Mouse (Mus musculus): ENCODE measurements around the gene Ccr9. TPM values are rescaled to one million over a fixed set of nuclear protein-coding genes. Genes with fewer than 3 reads are reported as not detected.
"Not testable (repeated sequence)": the region's sequence is repeated elsewhere in the genome, so short reads cannot be mapped to it uniquely, and the experiment has no call there.

Ccr9 gene
- polyA plus RNA-seq, 1 experiment: 608 TPM

DNA sequence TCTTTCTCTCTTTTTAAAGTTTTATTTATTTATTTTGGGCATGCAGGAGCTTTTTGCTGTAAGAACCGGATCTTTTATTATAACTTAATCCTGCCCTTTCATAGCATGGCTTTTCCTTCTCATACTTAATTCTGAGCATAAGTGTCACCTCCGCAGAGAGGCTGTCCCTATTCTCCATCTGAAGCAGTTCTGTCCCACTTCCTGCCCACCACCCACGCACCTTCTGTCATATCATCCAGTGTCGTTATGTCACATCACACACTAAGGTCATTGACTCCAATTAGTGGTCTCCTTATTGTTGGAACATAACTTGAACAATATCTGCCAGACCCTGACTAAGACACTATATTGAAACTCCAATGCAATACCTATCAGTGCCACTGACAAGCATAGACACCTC lies 80.4 kb downstream of the Ccr9 start:
- Histone ChIP-seq H3K4me3 (ENCODE audit: control insufficient read depth, insufficient read depth, low read length) (no peak overlapping the region), H3K27ac (ENCODE audit: control insufficient read depth, insufficient read depth, low read length) (peak overlapping the region; percentile 75), H3K36me3 (ENCODE audit: control insufficient read depth, insufficient read depth, low read length) (no peaks in the 10 kb centered on the region), H3K27me3 (ENCODE audit: control insufficient read depth, insufficient read depth, low read length) (no peaks in the 10 kb centered on the region), H3K4me1 (replicated peaks; ENCODE audit: control insufficient read depth, insufficient read depth, low read length) (peaks cover 24% of the 10 kb centered on the region)
- 32% methylated on average over 4 of the region's 4 CpGs for WGBS
- DNase-seq: peak; percentile 67
- no peak for TF ChIP-seq CTCF (IDR thresholded peaks at IDR 0.05; ENCODE audit: borderline replicate concordance, control insufficient read depth, extremely low read depth, insufficient read depth, low read length, poor library complexity)
- TF ChIP-seq POLR2A (IDR thresholded peaks at IDR 0.05; ENCODE audit: control insufficient read depth, extremely low read depth, insufficient read depth, low read length, poor library complexity): no peak

GRCm38 (mm10) chr9:123760806-123761205 lies 82.6 kb downstream of the Ccr9 start:
- TF ChIP-seq CTCF (IDR thresholded peaks at IDR 0.05; ENCODE audit: borderline replicate concordance, control insufficient read depth, extremely low read depth, insufficient read depth, low read length, poor library complexity) (no peak), POLR2A (IDR thresholded peaks at IDR 0.05; ENCODE audit: control insufficient read depth, extremely low read depth, insufficient read depth, low read length, poor library complexity) (no peak)
- H3K27ac ChIP-seq (ENCODE audit: control insufficient read depth, insufficient read depth, low read length): peak overlapping the region; percentile 21; the same call in 1 of the 2 replicates
- H3K27me3 ChIP-seq (ENCODE audit: control insufficient read depth, insufficient read depth, low read length): no peaks in the 10 kb centered on the region
- WGBS: 22% methylated on average over 3 of the region's 3 CpGs
- no peak for DNase-seq
- H3K4me3 ChIP-seq (ENCODE audit: control insufficient read depth, insufficient read depth, low read length): no peak overlapping the region
- H3K36me3 ChIP-seq (ENCODE audit: control insufficient read depth, insufficient read depth, low read length): no peaks in the 10 kb centered on the region
- H3K4me1 ChIP-seq (replicated peaks; ENCODE audit: control insufficient read depth, insufficient read depth, low read length): peaks cover 28% of the 10 kb centered on the region

GRCm38 (mm10) chr9:123762886-123763285 lies 84.6 kb downstream of the Ccr9 start:
- TF ChIP-seq POLR2A (IDR thresholded peaks at IDR 0.05; ENCODE audit: control insufficient read depth, extremely low read depth, insufficient read depth, low read length, poor library complexity): no peak
- TF ChIP-seq CTCF (IDR thresholded peaks at IDR 0.05; ENCODE audit: borderline replicate concordance, control insufficient read depth, extremely low read depth, insufficient read depth, low read length, poor library complexity): no peak
- Histone ChIP-seq H3K27ac (ENCODE audit: control insufficient read depth, insufficient read depth, low read length) (peak overlapping the region; percentile 85), H3K4me3 (ENCODE audit: control insufficient read depth, insufficient read depth, low read length) (no peak overlapping the region), H3K27me3 (ENCODE audit: control insufficient read depth, insufficient read depth, low read length) (no peaks in the 10 kb centered on the region), H3K36me3 (ENCODE audit: control insufficient read depth, insufficient read depth, low read length) (no peaks in the 10 kb centered on the region), H3K4me1 (replicated peaks; ENCODE audit: control insufficient read depth, insufficient read depth, low read length) (peaks cover 29% of the 10 kb centered on the region)
- whole genome bisulfite sequencing: 9% methylated on average over 4 of the region's 4 CpGs
- no peak for DNase-seq

DNA sequence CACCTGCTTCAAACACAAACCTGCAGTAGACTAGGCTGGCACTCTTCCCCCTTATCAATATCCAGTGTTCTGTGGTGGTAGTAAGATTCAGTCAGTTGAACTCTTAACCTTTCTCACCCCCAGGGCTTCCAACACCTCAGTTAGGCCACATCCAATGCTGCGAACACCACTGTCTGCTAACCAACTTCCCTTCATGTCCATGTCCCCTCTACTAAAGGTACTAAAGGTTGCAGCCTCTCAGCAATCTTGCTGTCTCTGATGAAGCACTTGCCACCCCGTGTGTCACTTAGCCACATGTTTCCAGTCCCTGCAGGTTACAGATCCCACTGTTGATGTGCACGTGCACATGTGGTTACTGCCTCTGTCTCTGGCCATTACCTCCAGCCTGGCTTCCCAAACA lies 85.5 kb downstream of the Ccr9 start:
- peak overlapping the region; percentile 37 for H3K27ac ChIP-seq (ENCODE audit: control insufficient read depth, insufficient read depth, low read length)
- WGBS: 16% methylated on average over 3 of the region's 3 CpGs
- H3K36me3 ChIP-seq (ENCODE audit: control insufficient read depth, insufficient read depth, low read length): no peaks in the 10 kb centered on the region
- DNase-seq: no peak
- TF ChIP-seq CTCF (IDR thresholded peaks at IDR 0.05; ENCODE audit: borderline replicate concordance, control insufficient read depth, extremely low read depth, insufficient read depth, low read length, poor library complexity): no peak
- no peak for TF ChIP-seq POLR2A (IDR thresholded peaks at IDR 0.05; ENCODE audit: control insufficient read depth, extremely low read depth, insufficient read depth, low read length, poor library complexity)
- H3K4me1 ChIP-seq (replicated peaks; ENCODE audit: control insufficient read depth, insufficient read depth, low read length): peaks cover 29% of the 10 kb centered on the region
- H3K27me3 ChIP-seq (ENCODE audit: control insufficient read depth, insufficient read depth, low read length): no peaks in the 10 kb centered on the region
- no peak overlapping the region for H3K4me3 ChIP-seq (ENCODE audit: control insufficient read depth, insufficient read depth, low read length)

- H3K4me1 ChIP-seq (replicated peaks; ENCODE audit: control insufficient read depth, insufficient read depth, low read length): peaks cover 24% of the 10 kb centered on the region
- H3K27me3 ChIP-seq (ENCODE audit: control insufficient read depth, insufficient read depth, low read length): no peaks in the 10 kb centered on the region
- peak; percentile 74; the same call in 1 of the 2 replicates for TF ChIP-seq POLR2A (IDR thresholded peaks at IDR 0.05; ENCODE audit: control insufficient read depth, extremely low read depth, insufficient read depth, low read length, poor library complexity)
- TF ChIP-seq CTCF (IDR thresholded peaks at IDR 0.05; ENCODE audit: borderline replicate concordance, control insufficient read depth, extremely low read depth, insufficient read depth, low read length, poor library complexity): no peak
- DNase-seq: peak; percentile 74
- peak overlapping the region; percentile 63 for H3K4me3 ChIP-seq (ENCODE audit: control insufficient read depth, insufficient read depth, low read length)
- 7% methylated on average over 3 of the region's 3 CpGs for WGBS
- peak overlapping the region; percentile 90 for H3K27ac ChIP-seq (ENCODE audit: control insufficient read depth, insufficient read depth, low read length)
- H3K36me3 ChIP-seq (ENCODE audit: control insufficient read depth, insufficient read depth, low read length): peaks cover 10% of the 10 kb centered on the region
Observed at GRCm38 (mm10) chr9:123766996-123767395, 88.8 kb downstream of the Ccr9 start.

GRCm38 (mm10) chr9:123768443-123768842 lies 90.2 kb downstream of the Ccr9 start:
- Histone ChIP-seq H3K27me3 (ENCODE audit: control insufficient read depth, insufficient read depth, low read length) (no peaks in the 10 kb centered on the region), H3K4me1 (replicated peaks; ENCODE audit: control insufficient read depth, insufficient read depth, low read length) (peaks cover 24% of the 10 kb centered on the region), H3K36me3 (ENCODE audit: control insufficient read depth, insufficient read depth, low read length) (peaks cover 20% of the 10 kb centered on the region), H3K27ac (ENCODE audit: control insufficient read depth, insufficient read depth, low read length) (peak overlapping the region; percentile 17; the same call in 1 of the 2 replicates), H3K4me3 (ENCODE audit: control insufficient read depth, insufficient read depth, low read length) (no peak overlapping the region)
- DNase-seq: no peak
- TF ChIP-seq POLR2A (IDR thresholded peaks at IDR 0.05; ENCODE audit: control insufficient read depth, extremely low read depth, insufficient read depth, low read length, poor library complexity) (no peak), CTCF (IDR thresholded peaks at IDR 0.05; ENCODE audit: borderline replicate concordance, control insufficient read depth, extremely low read depth, insufficient read depth, low read length, poor library complexity) (no peak)
- 56% methylated on average over 1 of the region's 1 CpGs for WGBS

DNA sequence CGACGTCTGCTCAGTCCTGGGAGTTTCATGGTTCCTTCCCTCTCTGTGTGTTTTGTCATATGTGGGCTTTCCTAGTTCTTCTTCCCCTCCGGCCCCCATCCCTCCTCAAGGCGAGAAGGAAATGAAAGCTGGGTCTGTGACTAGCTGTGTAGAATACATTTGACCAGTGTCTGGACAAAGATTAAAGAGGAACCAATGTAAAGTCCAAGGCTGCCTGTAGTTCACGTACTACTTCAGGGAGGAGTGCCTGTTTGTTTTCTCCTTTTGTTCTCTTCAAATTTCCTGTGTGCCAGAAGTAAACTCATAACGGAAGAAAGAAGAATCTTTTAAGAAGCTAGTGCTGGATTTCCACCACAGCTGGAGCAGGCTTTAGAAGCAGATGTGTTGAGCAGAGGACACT lies 91.3 kb downstream of the Ccr9 start:
- TF ChIP-seq POLR2A (IDR thresholded peaks at IDR 0.05; ENCODE audit: control insufficient read depth, extremely low read depth, insufficient read depth, low read length, poor library complexity) (no peak), CTCF (IDR thresholded peaks at IDR 0.05; ENCODE audit: borderline replicate concordance, control insufficient read depth, extremely low read depth, insufficient read depth, low read length, poor library complexity) (no peak)
- Histone ChIP-seq H3K4me1 (replicated peaks; ENCODE audit: control insufficient read depth, insufficient read depth, low read length) (peaks cover 20% of the 10 kb centered on the region), H3K4me3 (ENCODE audit: control insufficient read depth, insufficient read depth, low read length) (peak overlapping the region; percentile 70), H3K27me3 (ENCODE audit: control insufficient read depth, insufficient read depth, low read length) (no peaks in the 10 kb centered on the region), H3K36me3 (ENCODE audit: control insufficient read depth, insufficient read depth, low read length) (peaks cover 29% of the 10 kb centered on the region), H3K27ac (ENCODE audit: control insufficient read depth, insufficient read depth, low read length) (peak overlapping the region; percentile 97)
- no peak for DNase-seq
- WGBS: 8% methylated on average over 6 of the region's 6 CpGs

- H3K4me3 ChIP-seq (ENCODE audit: control insufficient read depth, insufficient read depth, low read length); H3K27me3 ChIP-seq (ENCODE audit: control insufficient read depth, insufficient read depth, low read length); H3K27ac ChIP-seq (ENCODE audit: control insufficient read depth, insufficient read depth, low read length): not testable (repeated sequence)
- H3K36me3 ChIP-seq (ENCODE audit: control insufficient read depth, insufficient read depth, low read length): peaks cover 64% of the 10 kb centered on the region
- H3K4me1 ChIP-seq (replicated peaks; ENCODE audit: control insufficient read depth, insufficient read depth, low read length): peaks cover 12% of the 10 kb centered on the region
- peak; percentile 62 for DNase-seq
- WGBS: 49% methylated on average over 2 of the region's 2 CpGs
Observed at GRCm38 (mm10) chr9:123773299-123773698, 95.1 kb downstream of the Ccr9 start.

All from thymus, adult 2 months (tissue).